Mouse (Mus musculus) kidney, adult 11 months (tissue): ENCODE data around the gene Gm10553.
"Not testable (repeated sequence)": the region's sequence is repeated elsewhere in the genome, so short reads cannot be mapped to it uniquely, and the experiment has no call there.

Experiments used
- DNase-seq: peaks from one replicate; pipeline ENCODE4 v3.0.0; 2022

The Gm10553 gene

GRCm38 (mm10) chr1:85099864-85100263 is at the start of gene Gm10553:
Gene Gm10553 (plus strand): TSS chr1:85100164.
- not testable (repeated sequence) for DNase-seq

- not testable (repeated sequence) for DNase-seq
Measured at GRCm38 (mm10) chr1:85071690-85072089, 28.3 kb upstream of the Gm10553 start.

- not testable (repeated sequence) for DNase-seq
Measured at GRCm38 (mm10) chr1:85073099-85073498, 26.9 kb upstream of the Gm10553 start.

GRCm38 (mm10) chr1:85084803-85085202 is 15.2 kb upstream of the Gm10553 start:
- not testable (repeated sequence) for DNase-seq

- DNase-seq = not testable (repeated sequence)
Measured at GRCm38 (mm10) chr1:85086211-85086610, 13.8 kb upstream of the Gm10553 start.

GRCm38 (mm10) chr1:85092169-85092568 is 7.8 kb upstream of the Gm10553 start:
- not testable (repeated sequence) for DNase-seq

GRCm38 (mm10) chr1:85093011-85093572 is 6.9 kb upstream of the Gm10553 start:
- DNase-seq = not testable (repeated sequence)

- DNase-seq = not testable (repeated sequence)
Measured at GRCm38 (mm10) chr1:85099081-85099480, 883 bp upstream of the Gm10553 start.

GRCm38 (mm10) chr1:85101754-85102153 is 1.8 kb downstream of the Gm10553 start:
- DNase-seq = not testable (repeated sequence)

GRCm38 (mm10) chr1:85105336-85105735 is 5.4 kb downstream of the Gm10553 start:
- not testable (repeated sequence) for DNase-seq

GRCm38 (mm10) chr1:85106013-85106412 is 6.0 kb downstream of the Gm10553 start:
- not testable (repeated sequence) for DNase-seq

- DNase-seq = not testable (repeated sequence)
Measured at GRCm38 (mm10) chr1:85109753-85110152, 9.8 kb downstream of the Gm10553 start, which contains the start of gene A530032D15Rik. Gene A530032D15Rik (minus strand): TSS chr1:85109853.

GRCm38 (mm10) chr1:85110876-85111275 is 10.9 kb downstream of the Gm10553 start:
- DNase-seq = not testable (repeated sequence)

GRCm38 (mm10) chr1:85111572-85111971 is 11.6 kb downstream of the Gm10553 start:
- not testable (repeated sequence) for DNase-seq

GRCm38 (mm10) chr1:85112266-85112665 is 12.3 kb downstream of the Gm10553 start:
- DNase-seq = not testable (repeated sequence)

GRCm38 (mm10) chr1:85112889-85113288 is 12.9 kb downstream of the Gm10553 start:
- DNase-seq = not testable (repeated sequence)

GRCm38 (mm10) chr1:85114078-85114477 is 14.1 kb downstream of the Gm10553 start:
- DNase-seq = not testable (repeated sequence)

GRCm38 (mm10) chr1:85114666-85115402 is 14.9 kb downstream of the Gm10553 start:
- DNase-seq = peak; percentile 65

GRCm38 (mm10) chr1:85117537-85117936 is 17.6 kb downstream of the Gm10553 start:
- not testable (repeated sequence) for DNase-seq

- not testable (repeated sequence) for DNase-seq
Measured at GRCm38 (mm10) chr1:85118341-85118740, 18.4 kb downstream of the Gm10553 start.

GRCm38 (mm10) chr1:85121841-85122240 is 21.9 kb downstream of the Gm10553 start:
- DNase-seq = not testable (repeated sequence)

- DNase-seq = not testable (repeated sequence)
Measured at GRCm38 (mm10) chr1:85133671-85134070, 33.7 kb downstream of the Gm10553 start.
